ENCODE assay signal across 16 mouse cellular contexts in the genomic region with DNA sequence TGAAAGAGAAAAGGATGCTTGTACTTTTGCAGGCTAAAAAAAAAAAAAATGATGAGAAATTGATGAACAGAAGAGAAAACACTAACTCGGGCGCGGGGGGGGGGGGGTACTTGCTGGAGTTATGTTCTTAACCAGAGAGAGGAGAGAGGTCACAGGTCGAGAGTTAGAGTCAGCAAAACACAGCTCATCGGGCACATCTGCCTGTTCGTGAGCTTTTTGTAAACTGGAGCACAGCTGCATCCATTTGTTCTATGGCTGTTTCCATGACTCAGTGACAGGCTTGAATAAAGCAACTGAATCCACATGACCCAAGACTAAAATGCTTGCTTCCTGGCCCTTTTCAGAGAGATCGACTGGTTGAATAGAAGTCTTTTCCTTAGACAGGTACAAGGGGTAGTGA.
"Had no signal": no experiment of that assay in that cellular context is flagged by ENCODE, and none has a peak within 500 bp of the region (broad histone marks: within the 10 kb centered on the region; RNA-seq: fewer than 3 reads in every experiment).

No protein-coding gene starts in this region.

- H3K27me3 ChIP-seq: kidney, embryonic 15.5 days; limb, embryonic 13.5 days; midbrain, embryonic 15.5 days; neural tube, embryonic 12.5 days had no signal

- ATAC-seq: hindbrain, embryonic 16.5 days; inflammation-experienced regulatory T-cells, adult 6 months; midbrain, embryonic 15.5 days had no signal

- H3K36me3 ChIP-seq: kidney, embryonic 15.5 days; limb, embryonic 13.5 days; midbrain, embryonic 10.5 days; midbrain, embryonic 15.5 days; neural tube, embryonic 12.5 days had no signal

- H3K9ac ChIP-seq: kidney, embryonic 15.5 days; limb, embryonic 13.5 days; liver, embryonic 14.5 days; midbrain, embryonic 15.5 days; neural tube, embryonic 12.5 days had no signal

- H3K4me2 ChIP-seq: kidney, embryonic 15.5 days; limb, embryonic 13.5 days; midbrain, embryonic 15.5 days; neural tube, embryonic 12.5 days had no signal

- H3K9me3 ChIP-seq: kidney, embryonic 15.5 days; limb, embryonic 13.5 days; midbrain, embryonic 10.5 days; midbrain, embryonic 15.5 days; neural tube, embryonic 12.5 days had no signal

- DNase-seq: kidney, adult 2 months; kidney, postnatal 25 days; left cerebral cortex, postnatal 4 days; retina, postnatal 1 day; right cerebral cortex, postnatal 14 days; thymus, adult 2 months; thymus, postnatal 25 days had no signal

- H3K4me3 ChIP-seq: kidney, embryonic 15.5 days; layer of hippocampus, adult 2 months; limb, embryonic 13.5 days; midbrain, embryonic 10.5 days; midbrain, embryonic 15.5 days; neural tube, embryonic 12.5 days had no signal

- H3K27ac ChIP-seq: kidney, embryonic 15.5 days; layer of hippocampus, adult 2 months; limb, embryonic 13.5 days; liver, embryonic 14.5 days; midbrain, embryonic 10.5 days; midbrain, embryonic 15.5 days; neural tube, embryonic 12.5 days had no signal

- H3K4me1 ChIP-seq: kidney, embryonic 15.5 days; limb, embryonic 13.5 days; midbrain, embryonic 10.5 days; midbrain, embryonic 15.5 days; neural tube, embryonic 12.5 days had no signal
